Mouse (Mus musculus) monocyte, adult 2 months (primary cell): ENCODE measurements around the gene A430033K04Rik.

ENCODE experiments used
- DNase-seq, 2 experiments: peaks; one replicate each; pipeline ENCODE4 v3.0.0; 2022; ENCODE audit warnings: low spot score in 2 of 2, low read depth in 1 of 2

Gene A430033K04Rik

DNA sequence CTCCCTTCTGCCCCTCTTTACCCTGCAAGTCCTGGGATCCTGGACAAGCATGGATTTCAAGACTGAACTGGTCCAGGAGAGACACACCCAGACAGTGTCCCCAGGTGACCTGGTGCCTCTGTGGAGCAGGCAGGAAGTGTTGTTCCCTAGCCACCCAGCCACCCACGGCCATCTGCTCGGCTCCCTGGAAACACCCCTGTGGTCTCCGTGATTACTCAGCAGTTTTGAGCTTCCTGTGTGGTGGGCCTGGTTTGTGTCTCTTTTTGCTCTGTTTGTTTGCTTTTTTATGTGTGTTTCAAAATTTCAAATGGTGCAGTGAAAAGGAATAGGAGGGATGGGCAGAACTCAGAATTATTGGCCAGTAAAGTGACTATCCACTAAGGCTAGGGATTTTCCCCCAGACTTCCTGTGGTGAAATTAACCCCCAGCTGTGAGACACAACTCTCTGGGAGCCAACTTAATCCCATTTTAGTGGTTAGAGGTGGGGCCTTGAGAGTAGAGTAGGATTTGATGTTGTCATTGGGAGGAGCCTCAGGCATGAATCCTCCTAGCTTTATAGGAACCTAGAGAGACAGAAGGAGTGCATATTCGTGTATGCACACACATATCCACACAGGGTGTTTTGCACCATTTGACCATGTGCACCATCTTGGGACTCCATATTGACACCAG is 72.0 kb downstream of the A430033K04Rik start:
- DNase-seq: no peak

GRCm38 (mm10) chr5:138697466-138697865 is 74.8 kb downstream of the A430033K04Rik start:
- DNase-seq: no peak
